Mouse (Mus musculus): ENCODE measurements around the gene Guca2a.
"Not testable (repeated sequence)": the region's sequence is repeated elsewhere in the genome, so short reads cannot be mapped to it uniquely, and the experiment has no call there.

The Guca2a gene

GRCm38 (mm10) chr4:119637176-119637845 lies at the start of gene Guca2a:
Gene Guca2a (plus strand): TSS chr4:119637704.
- DNase-seq (ENCODE audit: extremely low read depth, low read depth, low spot score) = no peak

- DNase-seq (ENCODE audit: extremely low read depth, low read depth, low spot score) = no peak
Observed at GRCm38 (mm10) chr4:119588037-119588436, 49.5 kb upstream of the Guca2a start.

- no peak for DNase-seq (ENCODE audit: extremely low read depth, low read depth, low spot score)
Observed at GRCm38 (mm10) chr4:119589423-119589822, 48.1 kb upstream of the Guca2a start.

- DNase-seq (ENCODE audit: extremely low read depth, low read depth, low spot score) = no peak
Observed at GRCm38 (mm10) chr4:119590027-119590426, 47.5 kb upstream of the Guca2a start.

- DNase-seq (ENCODE audit: extremely low read depth, low read depth, low spot score) = no peak
Observed at GRCm38 (mm10) chr4:119592479-119592878, 45.0 kb upstream of the Guca2a start.

- DNase-seq (ENCODE audit: extremely low read depth, low read depth, low spot score) = no peak
Observed at GRCm38 (mm10) chr4:119594331-119594730, 43.2 kb upstream of the Guca2a start.

- no peak for DNase-seq (ENCODE audit: extremely low read depth, low read depth, low spot score)
Observed at GRCm38 (mm10) chr4:119599605-119600004, 37.9 kb upstream of the Guca2a start.

GRCm38 (mm10) chr4:119609488-119609887 lies 28.0 kb upstream of the Guca2a start:
- DNase-seq (ENCODE audit: extremely low read depth, low read depth, low spot score) = no peak

GRCm38 (mm10) chr4:119614078-119614477 lies 23.4 kb upstream of the Guca2a start:
- no peak for DNase-seq (ENCODE audit: extremely low read depth, low read depth, low spot score)

- DNase-seq (ENCODE audit: extremely low read depth, low read depth, low spot score) = no peak
Observed at GRCm38 (mm10) chr4:119614724-119615123, 22.8 kb upstream of the Guca2a start.

- no peak for DNase-seq (ENCODE audit: extremely low read depth, low read depth, low spot score)
Observed at GRCm38 (mm10) chr4:119626081-119626645, 11.3 kb upstream of the Guca2a start.

GRCm38 (mm10) chr4:119626876-119627275 lies 10.6 kb upstream of the Guca2a start:
- no peak for DNase-seq (ENCODE audit: extremely low read depth, low read depth, low spot score)

GRCm38 (mm10) chr4:119627317-119627716 lies 10.2 kb upstream of the Guca2a start:
- no peak for DNase-seq (ENCODE audit: extremely low read depth, low read depth, low spot score)

GRCm38 (mm10) chr4:119628363-119628762 lies 9.1 kb upstream of the Guca2a start:
- not testable (repeated sequence) for DNase-seq (ENCODE audit: extremely low read depth, low read depth, low spot score)

- no peak for DNase-seq (ENCODE audit: extremely low read depth, low read depth, low spot score)
Observed at GRCm38 (mm10) chr4:119631115-119631919, 6.2 kb upstream of the Guca2a start.

GRCm38 (mm10) chr4:119632721-119633120 lies 4.8 kb upstream of the Guca2a start:
- no peak for DNase-seq (ENCODE audit: extremely low read depth, low read depth, low spot score)

GRCm38 (mm10) chr4:119633342-119633741 lies 4.2 kb upstream of the Guca2a start:
- no peak for DNase-seq (ENCODE audit: extremely low read depth, low read depth, low spot score)

- no peak for DNase-seq (ENCODE audit: extremely low read depth, low read depth, low spot score)
Observed at GRCm38 (mm10) chr4:119633948-119634347, 3.6 kb upstream of the Guca2a start.

GRCm38 (mm10) chr4:119634908-119635660 lies 2.4 kb upstream of the Guca2a start:
- no peak for DNase-seq (ENCODE audit: extremely low read depth, low read depth, low spot score)

- DNase-seq (ENCODE audit: extremely low read depth, low read depth, low spot score) = no peak
Observed at GRCm38 (mm10) chr4:119635686-119636085, 1.8 kb upstream of the Guca2a start.

- DNase-seq (ENCODE audit: extremely low read depth, low read depth, low spot score) = no peak
Observed at GRCm38 (mm10) chr4:119636731-119637130, 773 bp upstream of the Guca2a start.
